Mouse (Mus musculus) erythroblast, embryonic 14.5 days (primary cell): ENCODE results near the gene Arhgap33.

ENCODE experiments used
- GATA1 ChIP-seq: IDR thresholded peaks from 2 replicates; pipeline ENCODE4 v1.6.1; 2012; ENCODE audit warnings: low read length, inconsistent platforms, mixed read lengths
- TAL1 ChIP-seq: IDR thresholded peaks from 3 replicates; pipeline ENCODE4 v1.6.1; 2012; ENCODE audit warnings: low read length, inconsistent platforms, mixed read lengths

- TF ChIP-seq TAL1 (no peak), GATA1 (no peak)
Observed at GRCm38 (mm10) chr7:30526981-30527380, 7.9 kb downstream of the Arhgap33 start.
